Mouse (Mus musculus) lung, embryonic 16.5 days (tissue): ENCODE data around the gene Bach2. TPM values are rescaled to one million over a fixed set of nuclear protein-coding genes. Genes with fewer than 3 reads are reported as not detected.

Experiments used
- ATAC-seq: fragments of 200-750 bp; cut with Nextera tagmentation; 2 replicates; pipeline ENCODE4 v1.8.0; 2017; ENCODE audit warnings: low read depth, mild to moderate bottlenecking, moderate library complexity
- H3K27ac ChIP-seq: fragments of 300-500 bp; sonication (generic); 2 replicates; pipeline ENCODE4 v1.5.1; 2014; ENCODE audit warnings: mild to moderate bottlenecking, control low read depth, low read length
- H3K27me3 ChIP-seq: fragments of 300-500 bp; sonication (generic); 2 replicates; pipeline ENCODE4 v1.6.1; 2014; ENCODE audit warnings: low read depth, low read length, mixed read lengths; ENCODE audit not compliant: control insufficient read depth, insufficient read depth
- H3K36me3 ChIP-seq: fragments of 300-500 bp; sonication (generic); 2 replicates; pipeline ENCODE4 v1.6.1; 2014; ENCODE audit warnings: low read length; ENCODE audit not compliant: control insufficient read depth, insufficient read depth
- H3K4me1 ChIP-seq: fragments of 300-500 bp; sonication (generic); replicated peaks from 2 replicates; pipeline ENCODE4 v1.6.1; 2014; ENCODE audit warnings: low read length, mixed read lengths; ENCODE audit not compliant: control insufficient read depth, insufficient read depth
- H3K4me2 ChIP-seq: fragments of 300-500 bp; sonication (generic); 2 replicates; pipeline ENCODE4 v1.6.1; 2014; ENCODE audit warnings: low read depth, low read length, control low read depth
- H3K4me3 ChIP-seq: fragments of 300-500 bp; sonication (generic); 2 replicates; pipeline ENCODE4 v1.5.1; 2014; ENCODE audit warnings: mild to moderate bottlenecking, low read length, control low read depth
- H3K9ac ChIP-seq: fragments of 300-500 bp; sonication (generic); 2 replicates; pipeline ENCODE4 v1.6.1; 2014; ENCODE audit warnings: low read length, control low read depth
- H3K9me3 ChIP-seq: fragments of 300-500 bp; sonication (generic); 2 replicates; pipeline ENCODE4 v1.6.1; 2016; ENCODE audit warnings: low read length; ENCODE audit not compliant: control insufficient read depth
- WGBS: fragments of 180-500 bp; shearing (Covaris S2); extraction: QIAGEN DNeasy Blood & Tissue Kit; methylation state at CpG from one replicate; pipeline ENCODE4 v1.1.7; 2014; 5-methylcytosine and 5-hydroxymethylcytosine counted together
- polyA plus RNA-seq: library from polyadenylated mRNA; unstranded; fragments of >200 nt; fragmentation: Nextera tagmentation; extraction: Ambion mirVana; gene quantifications from 2 replicates; pipeline ENCODE4 v1.2.1, GENCODE M21; 2015

Gene Bach2
- polyA plus RNA-seq, 1 experiment from 2014 or later = 6.7 TPM

- Histone ChIP-seq H3K4me3 (no peak overlapping the region), H3K27me3 (no peaks in the 10 kb centered on the region), H3K4me1 (no peaks in the 10 kb centered on the region), H3K9ac (no peak overlapping the region), H3K27ac (no peak overlapping the region), H3K4me2 (no peak overlapping the region), H3K9me3 (no peaks in the 10 kb centered on the region), H3K36me3 (peaks cover 4% of the 10 kb centered on the region; the same call in 1 of the 2 replicates)
- no peak for ATAC-seq
- 70% methylated on average over 8 of the region's 8 CpGs for WGBS
Measured at GRCm38 (mm10) chr4:32579850-32580249, 341.2 kb downstream of the Bach2 start.

DNA sequence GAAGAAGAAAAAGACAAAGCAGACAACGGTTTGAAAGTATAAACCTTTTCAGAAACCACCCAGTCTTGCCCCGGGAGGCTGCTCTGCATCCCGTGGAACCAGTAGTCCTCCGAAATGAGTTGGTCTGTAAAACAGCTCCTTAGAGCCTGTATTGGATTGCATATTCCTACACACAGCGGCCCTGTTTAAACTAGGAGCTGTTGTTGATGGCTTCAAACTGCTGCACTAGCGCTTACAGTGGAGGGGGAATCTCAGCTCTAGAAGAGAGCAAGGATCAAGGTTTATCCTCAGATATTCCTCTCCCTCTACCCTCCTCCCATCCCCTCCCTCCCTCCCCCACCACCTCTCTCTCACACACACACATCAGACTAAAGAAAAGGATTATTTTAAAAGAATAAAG lies 345.6 kb downstream of the Bach2 start:
- Histone ChIP-seq H3K36me3 (peaks cover 2% of the 10 kb centered on the region; the same call in 1 of the 2 replicates), H3K9me3 (no peaks in the 10 kb centered on the region), H3K27ac (no peak overlapping the region), H3K27me3 (no peaks in the 10 kb centered on the region), H3K4me3 (no peak overlapping the region), H3K4me2 (no peak overlapping the region), H3K4me1 (no peaks in the 10 kb centered on the region), H3K9ac (no peak overlapping the region)
- peak; percentile 54; the same call in 1 of the 2 replicates for ATAC-seq
- WGBS = 46% methylated on average over 6 of the region's 6 CpGs

GRCm38 (mm10) chr4:32586596-32586995 lies 348.0 kb downstream of the Bach2 start:
- H3K36me3 ChIP-seq = no peaks in the 10 kb centered on the region
- no peaks in the 10 kb centered on the region for H3K4me1 ChIP-seq
- ATAC-seq = no peak
- WGBS = 10% methylated on average over 9 of the region's 9 CpGs
- H3K9me3 ChIP-seq = no peaks in the 10 kb centered on the region
- H3K4me3 ChIP-seq = no peak overlapping the region
- no peak overlapping the region for H3K4me2 ChIP-seq
- no peak overlapping the region for H3K9ac ChIP-seq
- no peak overlapping the region for H3K27ac ChIP-seq
- no peaks in the 10 kb centered on the region for H3K27me3 ChIP-seq

DNA sequence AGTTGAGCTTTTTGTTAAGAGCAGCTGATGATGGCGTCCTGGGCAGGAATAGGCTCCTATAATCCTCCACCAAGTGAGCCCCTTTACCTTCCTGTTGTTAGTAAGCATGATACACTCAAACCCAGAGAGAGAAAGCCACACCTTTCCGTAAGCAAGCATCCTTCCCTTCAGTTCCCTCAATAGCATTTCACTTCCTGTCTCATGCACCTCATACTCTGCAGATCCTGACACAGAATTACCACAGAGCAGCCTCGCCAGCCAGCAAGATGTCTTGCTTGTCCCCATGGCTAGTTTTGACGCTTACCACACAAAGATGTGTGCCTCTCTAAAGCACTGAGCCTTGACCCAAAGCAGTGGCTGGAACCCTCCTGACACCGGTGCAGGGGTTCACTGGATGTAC lies 348.9 kb downstream of the Bach2 start:
- H3K9ac ChIP-seq = no peak overlapping the region
- H3K4me2 ChIP-seq = no peak overlapping the region
- H3K4me1 ChIP-seq = no peaks in the 10 kb centered on the region
- no peak for ATAC-seq
- H3K27me3 ChIP-seq = no peaks in the 10 kb centered on the region
- H3K4me3 ChIP-seq = no peak overlapping the region
- no peaks in the 10 kb centered on the region for H3K9me3 ChIP-seq
- WGBS = 84% methylated on average over 5 of the region's 5 CpGs
- H3K27ac ChIP-seq = no peak overlapping the region
- no peaks in the 10 kb centered on the region for H3K36me3 ChIP-seq

- no peaks in the 10 kb centered on the region for H3K9me3 ChIP-seq
- no peak overlapping the region for H3K4me3 ChIP-seq
- no peaks in the 10 kb centered on the region for H3K36me3 ChIP-seq
- H3K4me2 ChIP-seq = no peak overlapping the region
- H3K4me1 ChIP-seq = no peaks in the 10 kb centered on the region
- no peaks in the 10 kb centered on the region for H3K27me3 ChIP-seq
- no peak overlapping the region for H3K9ac ChIP-seq
- 80% methylated on average over 6 of the region's 6 CpGs for WGBS
- no peak overlapping the region for H3K27ac ChIP-seq
- no peak for ATAC-seq
Measured at GRCm38 (mm10) chr4:32588237-32588636, 349.6 kb downstream of the Bach2 start.

DNA sequence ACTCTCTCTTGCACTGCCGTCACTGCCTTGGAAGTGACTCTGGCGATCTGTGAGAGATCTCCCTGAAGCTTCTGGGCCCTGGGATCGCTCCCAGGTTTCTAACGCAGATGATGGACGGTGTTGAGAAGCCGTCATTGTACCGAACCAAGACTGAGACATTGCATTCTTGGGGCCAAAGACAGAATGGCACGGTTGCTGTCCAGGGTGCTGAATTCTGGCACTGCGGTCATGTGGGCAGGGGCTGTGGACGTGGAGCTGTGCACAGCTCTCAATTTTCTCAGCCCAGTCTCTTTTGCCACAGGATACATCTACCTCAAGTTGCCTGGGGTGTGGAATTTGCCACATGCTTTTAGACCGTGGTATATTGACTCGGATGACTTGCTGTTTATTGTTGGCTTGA lies 362.5 kb downstream of the Bach2 start:
- no peaks in the 10 kb centered on the region for H3K27me3 ChIP-seq
- no peak overlapping the region for H3K9ac ChIP-seq
- H3K27ac ChIP-seq = no peak overlapping the region
- no peak for ATAC-seq
- no peak overlapping the region for H3K4me2 ChIP-seq
- H3K4me3 ChIP-seq = no peak overlapping the region
- no peaks in the 10 kb centered on the region for H3K36me3 ChIP-seq
- H3K4me1 ChIP-seq = no peaks in the 10 kb centered on the region
- 21% methylated on average over 12 of the region's 12 CpGs for WGBS
- no peaks in the 10 kb centered on the region for H3K9me3 ChIP-seq

- no peaks in the 10 kb centered on the region for H3K9me3 ChIP-seq
- WGBS = 60% methylated on average over 3 of the region's 3 CpGs
- H3K4me3 ChIP-seq = no peak within 1 kb of the TSS
- no peak within 1 kb of the TSS for H3K27ac ChIP-seq
- no peak within 1 kb of the TSS for H3K9ac ChIP-seq
- H3K4me1 ChIP-seq = no peaks in the 10 kb centered on the region
- no peak within 1 kb of the TSS for H3K4me2 ChIP-seq
- no peaks in the 10 kb centered on the region for H3K27me3 ChIP-seq
- H3K36me3 ChIP-seq = no peaks in the 10 kb centered on the region
- no peak for ATAC-seq
Measured at GRCm38 (mm10) chr4:32602660-32603059, 364.1 kb downstream of the Bach2 start, which contains the start of gene Gja10. Gene Gja10, minus strand, starts transcription at chr4:32602760.

DNA sequence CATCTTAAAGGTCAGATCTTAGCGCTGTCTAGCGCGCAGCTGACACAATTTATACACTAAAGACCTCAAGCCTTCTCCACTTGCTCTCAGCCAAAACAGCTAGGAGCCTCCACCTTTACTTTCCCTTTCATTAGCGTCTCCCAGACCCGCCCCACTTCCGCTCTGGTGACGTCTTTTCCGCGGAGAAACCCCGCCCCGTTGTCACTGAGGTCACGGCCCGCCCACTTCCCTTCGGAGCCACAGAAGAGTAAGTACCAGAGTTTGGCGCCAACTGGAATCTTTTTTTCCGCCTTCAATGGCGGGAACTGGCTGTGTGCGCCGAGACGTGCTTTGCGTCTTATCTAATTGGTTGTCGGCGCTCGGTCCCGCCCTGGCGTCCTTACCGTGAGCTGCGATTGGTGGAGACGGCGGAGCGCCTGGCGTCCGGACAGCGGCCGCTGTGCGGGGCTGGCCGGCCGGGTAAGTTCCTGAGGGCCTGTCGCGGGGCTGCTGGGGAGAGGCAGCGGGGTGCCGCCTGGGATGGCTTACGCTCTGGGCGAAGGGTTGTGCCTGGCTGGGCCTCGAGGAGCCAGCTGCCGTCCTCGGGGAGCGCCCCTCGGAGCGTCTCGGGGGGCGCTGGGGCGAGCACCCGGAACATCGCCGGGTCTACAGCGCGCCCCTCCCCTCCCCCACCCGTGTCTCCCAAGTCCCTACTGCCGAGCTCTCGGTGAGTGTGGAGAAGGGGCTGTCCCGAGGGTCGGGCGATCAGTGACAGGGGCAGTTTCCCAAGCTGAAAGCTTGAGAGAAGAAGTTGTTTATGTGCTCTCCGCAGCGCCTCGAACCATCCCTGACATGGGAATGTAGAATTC lies 376.7 kb downstream of the Bach2 start, which contains the start of gene Casp8ap2:
Gene Casp8ap2, plus strand, starts transcription at position 418 of the 848 bp plus-strand sequence.
- ATAC-seq = peak; percentile 99
- H3K9me3 ChIP-seq = no peaks in the 10 kb centered on the region
- WGBS = under 1% methylated on average over 58 of the region's 67 CpGs
- peak within 1 kb of the TSS; percentile 81 for H3K27ac ChIP-seq
- no peaks in the 10 kb centered on the region for H3K27me3 ChIP-seq
- H3K4me2 ChIP-seq = peak within 1 kb of the TSS; percentile 85
- H3K4me1 ChIP-seq = peaks cover 11% of the 10 kb centered on the region
- peak within 1 kb of the TSS; percentile 93 for H3K4me3 ChIP-seq
- no peaks in the 10 kb centered on the region for H3K36me3 ChIP-seq
- H3K9ac ChIP-seq = peak within 1 kb of the TSS; percentile 89

- Histone ChIP-seq H3K9ac (no peak overlapping the region), H3K27me3 (no peaks in the 10 kb centered on the region), H3K36me3 (no peaks in the 10 kb centered on the region), H3K4me2 (no peak overlapping the region), H3K4me3 (no peak overlapping the region), H3K27ac (no peak overlapping the region), H3K4me1 (no peaks in the 10 kb centered on the region; the same call in none of the 2 replicates), H3K9me3 (no peaks in the 10 kb centered on the region)
- peak; percentile 75 for ATAC-seq
Measured at GRCm38 (mm10) chr4:32621637-32622036, 383.0 kb downstream of the Bach2 start.
